Mouse (Mus musculus): ENCODE data around the gene Anapc15. TPM values are rescaled to one million over a fixed set of nuclear protein-coding genes. Genes with fewer than 3 reads are reported as not detected.
A peak's percentile ranks its signal among the peaks of the same experiment; 100 is the strongest.

Gene Anapc15
- polyA plus RNA-seq, 1 experiment from 2014 or later, result 56.2 TPM

- Histone ChIP-seq H3K27me3 (replicated peaks; ENCODE audit: control insufficient read depth, insufficient read depth, low read length) (no peaks in the 10 kb centered on the region), H3K4me1 (replicated peaks; ENCODE audit: control insufficient read depth, insufficient read depth, low read length) (no peaks in the 10 kb centered on the region; the same call in none of the 2 replicates), H3K4me3 (ENCODE audit: low read depth, low read length) (no peak overlapping the region), H3K27ac (ENCODE audit: low read depth, low read length) (no peak overlapping the region), H3K9ac (ENCODE audit: low read depth, low read length) (no peak overlapping the region), H3K36me3 (ENCODE audit: control insufficient read depth, insufficient read depth) (no peaks in the 10 kb centered on the region; the same call in 1 of the 2 replicates), H3K9me3 (ENCODE audit: control insufficient read depth) (no peaks in the 10 kb centered on the region), H3K4me2 (replicated peaks; ENCODE audit: low read depth) (no peak overlapping the region)
- no peak for ATAC-seq
- peak; percentile 47 for TF ChIP-seq CTCF (IDR thresholded peaks at IDR 0.05; ENCODE audit: low read depth)
Observed at GRCm38 (mm10) chr7:101902846-101903245, 39.3 kb downstream of the Anapc15 start.

- peak within 1 kb of the TSS; percentile 92 for H3K9ac ChIP-seq (ENCODE audit: low read depth, low read length)
- TF ChIP-seq CTCF (IDR thresholded peaks at IDR 0.05; ENCODE audit: low read depth), result no peak; the same call in 1 of the 2 replicates
- no peaks in the 10 kb centered on the region for H3K9me3 ChIP-seq (ENCODE audit: control insufficient read depth)
- 0% methylated on average over 57 of the region's 61 CpGs for WGBS
- H3K27ac ChIP-seq (ENCODE audit: low read depth, low read length), result peak within 1 kb of the TSS; percentile 97
- peak within 1 kb of the TSS; percentile 73 for H3K4me2 ChIP-seq (replicated peaks; ENCODE audit: low read depth)
- H3K36me3 ChIP-seq (ENCODE audit: control insufficient read depth, insufficient read depth), result peaks cover 10% of the 10 kb centered on the region
- H3K4me1 ChIP-seq (replicated peaks; ENCODE audit: control insufficient read depth, insufficient read depth, low read length), result no peaks in the 10 kb centered on the region; the same call in none of the 2 replicates
- peak; percentile 98 for ATAC-seq
- H3K4me3 ChIP-seq (ENCODE audit: low read depth, low read length), result peak within 1 kb of the TSS; percentile 86
- no peaks in the 10 kb centered on the region for H3K27me3 ChIP-seq (replicated peaks; ENCODE audit: control insufficient read depth, insufficient read depth, low read length)
Observed at GRCm38 (mm10) chr7:101905561-101906286, 42.2 kb downstream of the Anapc15 start, which contains the start of gene Lamtor1. Gene Lamtor1, plus strand, starts transcription at chr7:101905904.

- Histone ChIP-seq H3K27me3 (replicated peaks; ENCODE audit: control insufficient read depth, insufficient read depth, low read length) (no peaks in the 10 kb centered on the region), H3K9me3 (ENCODE audit: control insufficient read depth) (no peaks in the 10 kb centered on the region), H3K9ac (ENCODE audit: low read depth, low read length) (peak within 1 kb of the TSS; percentile 92), H3K4me3 (ENCODE audit: low read depth, low read length) (peak within 1 kb of the TSS; percentile 86), H3K36me3 (ENCODE audit: control insufficient read depth, insufficient read depth) (peaks cover 16% of the 10 kb centered on the region), H3K4me2 (replicated peaks; ENCODE audit: low read depth) (peak within 1 kb of the TSS; percentile 73), H3K4me1 (replicated peaks; ENCODE audit: control insufficient read depth, insufficient read depth, low read length) (no peaks in the 10 kb centered on the region; the same call in none of the 2 replicates), H3K27ac (ENCODE audit: low read depth, low read length) (peak within 1 kb of the TSS; percentile 97)
- no peak for TF ChIP-seq CTCF (IDR thresholded peaks at IDR 0.05; ENCODE audit: low read depth)
- 8% methylated on average over 11 of the region's 11 CpGs for WGBS
- ATAC-seq, result no peak
Observed at GRCm38 (mm10) chr7:101906287-101906681, 42.8 kb downstream of the Anapc15 start, which contains the start of gene Tomt. Gene Tomt, minus strand, starts transcription at chr7:101906359.

GRCm38 (mm10) chr7:101906696-101907095 is 43.2 kb downstream of the Anapc15 start:
- WGBS, result 50% methylated on average over 8 of the region's 8 CpGs
- H3K27me3 ChIP-seq (replicated peaks; ENCODE audit: control insufficient read depth, insufficient read depth, low read length), result no peaks in the 10 kb centered on the region
- H3K4me2 ChIP-seq (replicated peaks; ENCODE audit: low read depth), result peak overlapping the region; percentile 73
- H3K27ac ChIP-seq (ENCODE audit: low read depth, low read length), result peak overlapping the region; percentile 97
- H3K4me3 ChIP-seq (ENCODE audit: low read depth, low read length), result peak overlapping the region; percentile 86
- TF ChIP-seq CTCF (IDR thresholded peaks at IDR 0.05; ENCODE audit: low read depth), result no peak
- no peak for ATAC-seq
- no peaks in the 10 kb centered on the region for H3K9me3 ChIP-seq (ENCODE audit: control insufficient read depth)
- H3K36me3 ChIP-seq (ENCODE audit: control insufficient read depth, insufficient read depth), result peaks cover 19% of the 10 kb centered on the region
- H3K9ac ChIP-seq (ENCODE audit: low read depth, low read length), result peak overlapping the region; percentile 92
- H3K4me1 ChIP-seq (replicated peaks; ENCODE audit: control insufficient read depth, insufficient read depth, low read length), result no peaks in the 10 kb centered on the region; the same call in none of the 2 replicates

- H3K4me1 ChIP-seq (replicated peaks; ENCODE audit: control insufficient read depth, insufficient read depth, low read length), result no peaks in the 10 kb centered on the region; the same call in none of the 2 replicates
- ATAC-seq, result no peak
- H3K9me3 ChIP-seq (ENCODE audit: control insufficient read depth), result no peaks in the 10 kb centered on the region
- WGBS, result 36% methylated on average over 4 of the region's 4 CpGs
- 0 out of 2 replicates have a peak, but pooled peaks have one; percentile 12 for TF ChIP-seq CTCF (IDR thresholded peaks at IDR 0.05; ENCODE audit: low read depth)
- peak overlapping the region; percentile 57; the same call in 1 of the 2 replicates for H3K27ac ChIP-seq (ENCODE audit: low read depth, low read length)
- H3K36me3 ChIP-seq (ENCODE audit: control insufficient read depth, insufficient read depth), result peaks cover 36% of the 10 kb centered on the region
- H3K9ac ChIP-seq (ENCODE audit: low read depth, low read length), result no peak overlapping the region
- H3K4me2 ChIP-seq (replicated peaks; ENCODE audit: low read depth), result peak overlapping the region; percentile 43
- H3K4me3 ChIP-seq (ENCODE audit: low read depth, low read length), result no peak overlapping the region
- no peaks in the 10 kb centered on the region for H3K27me3 ChIP-seq (replicated peaks; ENCODE audit: control insufficient read depth, insufficient read depth, low read length)
Observed at GRCm38 (mm10) chr7:101908367-101908766, 44.9 kb downstream of the Anapc15 start.

- Histone ChIP-seq H3K9me3 (ENCODE audit: control insufficient read depth) (no peaks in the 10 kb centered on the region), H3K27ac (ENCODE audit: low read depth, low read length) (no peak overlapping the region)
- WGBS, result 84% methylated on average over 4 of the region's 4 CpGs
Observed at GRCm38 (mm10) chr7:101910138-101910537, 46.6 kb downstream of the Anapc15 start.

More at GRCm38 (mm10) chr7:101910138-101910537, 46.6 kb downstream of the Anapc15 start:
- H3K4me1 ChIP-seq (replicated peaks; ENCODE audit: control insufficient read depth, insufficient read depth, low read length), result no peaks in the 10 kb centered on the region; the same call in none of the 2 replicates
- H3K27me3 ChIP-seq (replicated peaks; ENCODE audit: control insufficient read depth, insufficient read depth, low read length), result no peaks in the 10 kb centered on the region
- TF ChIP-seq CTCF (IDR thresholded peaks at IDR 0.05; ENCODE audit: low read depth), result no peak
- H3K4me2 ChIP-seq (replicated peaks; ENCODE audit: low read depth), result no peak overlapping the region
- no peak overlapping the region for H3K9ac ChIP-seq (ENCODE audit: low read depth, low read length)
- no peak for ATAC-seq
- no peak overlapping the region for H3K4me3 ChIP-seq (ENCODE audit: low read depth, low read length)
- H3K36me3 ChIP-seq (ENCODE audit: control insufficient read depth, insufficient read depth), result peaks cover 51% of the 10 kb centered on the region
